Mouse (Mus musculus): ENCODE data around the gene Timmdc1.

Gene Timmdc1

DNA sequence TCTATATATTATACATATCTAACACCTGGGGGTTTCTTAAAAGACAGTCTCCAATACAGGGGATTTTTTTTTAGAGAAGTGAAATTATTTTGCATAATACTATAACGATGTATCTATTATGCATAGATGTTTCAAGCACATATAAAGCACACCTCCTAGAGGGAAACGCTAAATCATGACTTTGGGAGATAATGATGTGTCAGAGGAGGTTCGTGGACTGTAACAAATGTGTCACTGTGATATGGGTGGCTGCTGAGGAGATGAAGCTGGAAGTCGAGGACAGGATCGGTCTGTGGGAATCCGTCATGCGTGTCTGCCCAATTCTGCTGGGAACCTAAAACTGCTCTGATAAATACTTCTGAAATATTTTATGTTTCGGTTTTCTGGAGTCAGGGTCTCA, 60.7 kb downstream of the Timmdc1 start:
- no peak for DNase-seq

DNA sequence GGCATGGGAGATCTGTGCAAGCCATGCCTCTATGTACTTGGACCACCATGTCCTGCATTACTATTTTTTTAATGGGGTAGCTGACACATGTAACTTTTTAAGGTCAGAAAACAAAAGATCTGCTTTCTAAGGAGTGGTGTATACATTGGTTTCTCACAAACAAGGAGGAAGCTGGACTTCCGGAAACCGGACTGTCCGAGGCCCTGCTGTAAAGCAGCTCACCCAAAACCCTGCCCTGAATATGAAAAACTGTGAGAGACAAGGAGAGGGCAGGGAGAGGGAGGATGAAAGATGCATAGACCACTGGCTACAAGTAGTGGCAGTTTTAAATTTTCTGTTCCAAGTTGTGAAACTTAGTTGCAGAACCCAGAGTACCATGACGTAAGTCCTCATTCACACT, 62.5 kb downstream of the Timmdc1 start:
- no peak for DNase-seq

DNA sequence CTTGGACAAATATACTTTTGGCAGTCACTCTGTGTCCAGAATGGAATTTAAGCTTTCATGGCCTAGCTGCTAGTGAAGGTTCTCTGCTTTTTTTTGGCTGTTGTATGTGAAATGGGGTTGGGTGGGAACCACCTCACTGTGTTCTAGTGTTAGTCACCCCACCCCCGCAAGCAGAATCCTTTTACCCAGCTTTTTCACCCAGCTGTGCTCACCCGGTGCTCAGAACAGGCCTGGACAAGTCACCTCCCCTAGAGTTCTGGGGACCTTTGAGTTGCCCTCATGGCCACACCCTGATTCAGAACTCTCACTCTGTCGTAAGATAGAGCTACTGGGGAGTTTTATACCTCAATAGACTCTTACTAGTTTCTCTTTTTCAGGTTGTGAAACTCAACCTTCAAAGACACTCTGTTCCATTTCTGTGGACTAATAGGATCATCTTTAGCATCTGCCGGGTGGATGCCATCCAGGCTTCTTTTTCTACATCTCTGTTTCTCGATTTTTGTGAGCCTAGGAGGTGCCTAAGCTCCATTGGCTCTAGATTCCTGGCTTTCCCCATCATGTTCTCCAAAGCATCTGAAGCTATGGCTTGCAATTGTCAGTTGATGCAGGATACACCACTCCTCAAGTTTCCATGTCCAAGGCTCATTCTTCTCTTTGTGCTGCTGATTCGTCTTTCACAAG, 63.7 kb downstream of the Timmdc1 start:
- DNase-seq: no peak

DNA sequence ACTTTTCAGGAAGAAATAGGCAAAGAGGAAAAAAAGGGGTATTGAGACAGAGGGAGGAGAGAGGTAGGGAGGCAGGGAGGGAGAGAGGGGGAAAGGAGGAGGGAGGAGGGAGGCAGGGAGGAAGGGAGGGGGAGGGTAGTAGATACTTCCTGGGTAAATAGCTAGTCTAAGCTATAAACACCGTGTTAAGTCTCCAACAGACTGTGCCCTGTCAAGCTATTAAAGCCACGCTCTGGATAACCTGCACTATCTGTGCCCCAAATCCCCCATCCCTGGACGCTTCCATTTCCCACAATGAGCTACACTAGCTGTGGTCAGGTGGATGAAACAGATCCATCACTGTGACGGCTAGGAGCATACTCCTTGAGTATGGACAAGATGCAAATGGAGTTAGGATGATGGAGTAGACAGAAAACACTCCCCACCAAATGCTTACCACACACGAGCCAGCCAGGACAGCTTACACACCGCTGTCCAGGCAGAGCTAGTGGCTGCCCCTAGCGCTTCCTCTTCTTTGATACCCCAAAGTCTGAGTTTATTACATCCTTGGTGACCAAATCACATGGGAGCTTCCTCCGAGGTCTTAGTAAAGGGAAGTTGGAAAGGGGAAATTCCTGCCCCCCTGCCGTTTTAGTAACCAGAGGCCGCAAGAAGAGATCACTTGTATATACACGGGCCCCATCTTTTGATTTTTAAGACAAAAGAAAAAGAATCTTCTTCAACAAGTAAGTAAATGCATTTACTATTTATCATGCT, 65.5 kb downstream of the Timmdc1 start:
- no peak for DNase-seq

DNA sequence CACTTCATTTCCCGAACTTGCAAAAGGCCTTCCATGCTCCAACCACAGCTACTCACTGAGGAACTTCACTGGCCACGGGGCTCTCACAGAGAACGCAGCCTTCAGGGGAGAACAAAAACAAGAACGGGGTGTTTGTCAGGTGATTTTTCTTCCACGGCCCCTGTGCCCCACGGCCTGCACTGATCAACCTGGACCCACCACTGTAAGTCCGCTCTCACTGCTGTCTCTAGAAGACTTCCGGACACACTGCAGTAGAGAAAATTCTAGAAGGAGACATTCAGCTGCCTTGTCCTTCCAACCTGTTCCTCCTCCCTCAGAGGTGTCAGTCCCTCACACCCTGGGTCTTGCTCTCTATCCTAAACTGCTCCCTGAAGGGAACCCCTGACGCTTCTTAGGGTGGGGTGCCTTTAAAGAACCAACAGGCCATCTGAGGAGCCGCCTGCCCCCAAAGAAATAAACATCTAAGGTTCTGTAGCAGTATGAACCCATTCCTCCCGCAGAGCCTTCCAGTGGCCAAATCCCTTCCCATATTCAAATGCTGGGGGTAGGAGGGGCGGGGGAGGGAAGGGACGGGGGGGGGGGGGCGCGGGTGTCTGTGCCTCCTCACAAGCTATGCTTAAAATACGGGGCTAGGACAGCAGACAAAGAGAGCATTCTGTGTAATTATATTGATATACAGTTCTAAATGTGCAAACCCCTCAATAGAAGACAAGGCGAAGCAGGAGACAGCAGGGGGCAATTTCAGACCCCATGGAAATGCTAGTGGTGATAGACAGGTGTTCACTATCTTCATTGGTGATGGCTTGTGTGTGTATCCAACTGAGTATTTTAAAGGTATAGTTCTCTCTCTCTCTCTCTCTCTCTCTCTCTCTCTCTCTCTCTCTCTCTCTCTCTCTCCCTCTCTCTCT, 66.7 kb downstream of the Timmdc1 start, which contains the start of gene Cd80:
Gene Cd80, plus strand, starts transcription at position 51 of the 908 bp plus-strand sequence.
- no peak for DNase-seq

DNA sequence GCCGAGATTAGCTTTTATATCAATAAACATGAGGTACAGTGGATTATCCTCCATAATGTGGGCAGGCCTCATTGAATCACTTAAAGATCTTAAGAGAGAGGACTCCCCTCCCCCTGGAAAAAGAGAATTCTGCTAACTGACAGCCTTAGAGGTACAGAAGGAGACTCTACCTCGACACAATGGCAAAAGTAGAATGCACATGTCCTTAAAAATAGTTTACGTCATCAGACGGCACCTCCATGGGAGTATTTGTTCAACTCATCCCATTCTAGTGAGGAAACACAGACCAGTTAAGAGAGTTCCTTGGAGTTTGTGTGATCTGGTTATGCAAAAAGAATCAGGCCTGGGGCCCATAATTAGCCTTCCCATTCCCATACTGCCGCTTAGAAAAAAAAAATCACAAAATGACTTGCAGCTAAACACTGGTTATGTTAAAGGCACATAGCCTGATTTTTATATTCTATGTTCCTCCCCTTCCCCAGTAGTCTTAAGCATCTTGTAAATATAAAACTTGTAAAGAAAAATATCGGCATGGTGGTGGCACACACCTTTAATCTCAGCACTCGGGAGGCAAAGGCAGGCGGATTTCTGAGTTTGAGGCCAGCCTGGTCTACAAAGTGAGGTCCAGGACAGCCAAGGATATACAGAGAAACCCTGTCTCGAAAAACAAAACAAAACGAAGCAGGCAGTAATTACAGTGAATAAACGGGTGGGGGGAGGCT, 67.8 kb downstream of the Timmdc1 start:
- no peak for DNase-seq

DNA sequence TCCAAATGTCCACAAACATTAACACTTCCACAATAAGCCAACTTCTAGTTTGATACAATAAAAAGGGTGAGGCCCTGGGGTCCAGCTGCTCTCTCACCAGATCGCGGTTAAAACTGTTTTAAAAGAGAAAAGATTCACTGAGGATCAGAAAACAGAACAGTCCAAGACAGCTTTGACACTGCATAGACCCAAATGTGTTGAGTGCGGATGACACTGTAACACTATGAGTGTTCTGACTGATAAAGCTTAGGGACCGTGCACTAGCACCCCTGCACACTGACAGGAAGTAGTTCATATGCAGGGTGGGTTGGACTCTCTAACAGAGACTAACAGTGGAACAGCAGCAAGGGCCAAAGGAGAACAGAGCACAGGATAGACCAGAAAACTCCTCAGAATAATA, 68.5 kb downstream of the Timmdc1 start:
- DNase-seq: no peak

DNA sequence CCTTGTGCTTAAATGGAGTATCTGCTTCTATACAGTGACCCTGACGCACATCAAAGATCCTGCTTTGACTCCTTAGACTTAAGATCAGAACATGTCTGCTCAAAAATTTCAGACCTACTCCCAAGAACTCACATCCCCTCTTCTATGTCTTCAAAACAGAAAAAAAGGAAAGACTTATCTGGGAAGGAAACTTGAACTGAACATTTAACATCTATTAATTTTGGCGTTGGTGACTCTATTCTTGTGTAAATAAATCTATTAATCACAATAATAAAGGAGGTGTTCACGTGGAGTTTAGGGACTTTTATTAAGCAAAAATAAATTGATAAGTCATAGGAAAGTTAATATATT, 69.3 kb downstream of the Timmdc1 start:
- DNase-seq: no peak

DNA sequence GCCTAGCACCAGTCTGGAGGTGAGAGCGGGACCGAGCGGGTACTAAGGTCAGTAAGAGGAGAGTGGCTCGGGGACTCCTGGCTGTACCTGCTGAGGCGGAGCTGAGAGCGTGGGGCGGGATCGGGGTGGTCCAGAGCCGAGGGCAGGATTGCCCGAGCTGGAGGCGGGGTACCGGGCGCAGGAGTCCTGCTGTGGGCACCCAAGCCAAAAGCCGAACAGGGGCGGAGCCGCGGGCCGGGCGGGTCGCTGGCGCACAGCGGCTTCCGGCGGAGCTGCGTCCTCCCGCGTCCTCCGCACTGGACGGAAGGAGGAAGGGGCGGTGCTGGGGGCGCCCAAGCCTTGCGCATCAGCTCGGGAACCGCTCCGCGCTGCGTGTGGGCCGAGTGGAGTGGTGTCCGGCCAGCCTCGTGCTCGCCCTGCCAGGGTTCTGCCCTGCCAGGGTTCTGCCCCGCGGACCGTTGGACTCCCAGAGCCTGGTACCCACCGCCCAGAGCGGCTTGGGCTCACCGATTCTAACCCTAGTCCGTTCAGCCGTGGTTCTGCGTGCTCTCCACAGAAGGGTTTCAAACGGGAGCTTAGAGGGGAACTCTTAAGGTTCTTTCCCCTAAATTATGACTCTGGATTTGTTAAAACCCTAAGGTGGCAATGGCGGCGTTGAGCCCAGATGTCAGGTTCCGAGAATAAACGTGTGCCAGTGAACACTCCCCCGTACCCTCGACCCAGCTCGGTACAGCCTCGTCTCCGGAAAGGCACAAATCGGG, 69.8 kb downstream of the Timmdc1 start, which contains the start of gene Adprh:
Gene Adprh, minus strand, starts transcription at position 262 of the 761 bp plus-strand sequence.
- peak; percentile 94 to 97 for DNase-seq

DNA sequence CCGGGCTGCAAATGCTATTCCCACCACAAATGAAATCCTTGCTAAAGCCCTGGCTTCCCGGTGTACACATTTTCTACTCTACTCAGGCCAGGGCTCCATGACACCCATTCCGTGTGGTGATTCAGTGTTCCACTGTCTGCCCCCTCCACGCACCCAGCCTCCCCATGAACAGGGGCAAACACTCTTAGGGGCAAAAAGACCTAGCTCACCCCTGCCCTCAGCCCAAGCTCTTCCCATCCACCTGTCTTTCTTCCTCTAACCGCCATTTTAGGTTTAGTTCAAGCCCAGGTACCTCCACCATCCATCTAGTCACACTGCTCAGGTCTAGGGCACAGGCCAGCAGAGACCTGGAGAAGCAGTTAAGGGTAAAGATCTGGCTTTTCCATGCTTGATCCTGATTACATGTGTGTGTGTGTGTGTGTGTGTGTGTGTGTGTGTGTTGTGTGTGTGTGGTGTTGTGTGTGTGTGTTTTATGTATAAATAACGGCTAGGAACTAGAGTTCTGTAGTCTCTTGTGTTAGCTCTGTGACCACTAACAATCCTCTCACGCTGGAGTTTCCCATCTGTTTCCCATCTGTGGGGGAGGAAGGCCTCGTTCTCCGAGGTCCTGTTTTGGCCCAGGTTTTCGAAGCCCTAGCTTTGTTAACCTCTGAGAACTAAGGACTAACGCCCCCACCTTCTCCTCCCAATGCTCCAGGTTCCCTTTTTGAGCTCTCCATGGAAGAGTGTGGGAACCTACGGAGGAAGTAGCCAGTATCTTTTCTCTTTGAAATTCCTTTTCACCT, 70.8 kb downstream of the Timmdc1 start:
- peak; percentile 22 to 48 for DNase-seq

DNA sequence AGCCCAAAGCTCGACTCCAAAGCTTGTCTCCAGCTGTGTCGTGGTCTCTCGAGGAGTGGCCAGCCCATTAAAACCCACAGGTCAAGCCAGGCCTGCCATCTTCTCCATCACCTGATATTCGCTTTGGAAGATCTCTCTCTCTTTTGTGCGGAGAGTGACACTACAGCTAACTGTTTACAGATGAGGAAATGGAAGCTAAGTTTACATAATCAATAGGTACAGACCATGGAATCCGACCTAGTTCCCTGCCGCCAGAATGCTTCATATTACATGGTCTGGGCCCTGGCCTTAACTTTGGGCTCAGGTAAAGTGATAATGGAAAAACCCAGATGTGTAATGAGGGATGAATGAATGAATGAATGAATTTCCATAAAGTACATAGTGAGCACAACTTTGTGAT, 71.8 kb downstream of the Timmdc1 start:
- DNase-seq: no peak

DNA sequence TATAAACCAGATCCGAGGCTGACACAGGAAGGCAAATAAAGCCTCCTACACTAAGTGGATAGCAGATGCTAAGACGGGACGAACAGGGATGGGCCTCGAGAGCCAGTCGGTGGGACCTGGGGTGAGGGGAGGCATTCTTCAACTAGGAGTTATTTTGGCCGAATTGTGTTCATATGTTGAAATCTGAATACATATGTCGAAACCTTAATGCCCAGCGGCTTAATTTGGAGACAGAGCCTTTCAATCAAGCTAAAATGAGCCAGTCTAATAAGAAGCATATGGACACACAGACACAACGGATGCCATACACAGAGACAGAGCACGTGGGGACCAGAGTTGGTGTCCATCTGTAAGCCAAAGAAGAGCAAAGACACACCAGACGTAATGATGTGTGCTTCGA, 74.0 kb downstream of the Timmdc1 start:
- no peak for DNase-seq
